Mouse (Mus musculus) C2C12 (cell line): ENCODE results near the gene Fzd2.

ENCODE experiments used
- CEBPB ChIP-seq: IDR thresholded peaks from one replicate; pipeline ENCODE4 v1.6.1; 2011; ENCODE audit warnings: low read depth, mild to moderate bottlenecking, control low read depth, moderate library complexity
- CTCF ChIP-seq: IDR thresholded peaks from one replicate; pipeline ENCODE4 v1.5.1; 2011; ENCODE audit not compliant: control insufficient read depth, insufficient read depth, insufficient read length
- FOSL1 ChIP-seq: IDR thresholded peaks from one replicate; pipeline ENCODE4 v1.8.0; 2011; ENCODE audit warnings: mild to moderate bottlenecking, low read length; ENCODE audit not compliant: poor library complexity, insufficient read depth, severe bottlenecking
- MAX ChIP-seq: IDR thresholded peaks from one replicate; pipeline ENCODE4 v1.6.1; 2011; ENCODE audit warnings: mild to moderate bottlenecking, control low read depth
- MYOD1 ChIP-seq: IDR thresholded peaks from one replicate; pipeline ENCODE4 v1.6.1; 2011; ENCODE audit warnings: low read depth; ENCODE audit not compliant: control insufficient read depth, insufficient read length
- MYOG ChIP-seq: IDR thresholded peaks from one replicate; pipeline ENCODE4 v1.6.1; 2011; ENCODE audit not compliant: control insufficient read depth, insufficient read length; ENCODE audit errors: extremely low read depth
- USF1 ChIP-seq: IDR thresholded peaks from one replicate; pipeline ENCODE4 v1.6.1; 2011; ENCODE audit warnings: low read depth, mild to moderate bottlenecking, control low read depth, moderate library complexity

GRCm38 (mm10) chr11:102595341-102595820 is 8.8 kb upstream of the Fzd2 start:
- TF ChIP-seq CTCF, result no peak
- TF ChIP-seq MYOG, result no peak
- no peak for TF ChIP-seq CEBPB
- TF ChIP-seq FOSL1, result no peak
- TF ChIP-seq USF1, result no peak
- TF ChIP-seq MAX, result no peak
- no peak for TF ChIP-seq MYOD1
